Mouse (Mus musculus): ENCODE measurements at regions not wholly inside any gene's neighbourhood (a gene's known extent, or its start where the extent isn't known, plus 50 kb on each side); places are given as distances from the start of the nearest gene placed in this dataset.

DNA sequence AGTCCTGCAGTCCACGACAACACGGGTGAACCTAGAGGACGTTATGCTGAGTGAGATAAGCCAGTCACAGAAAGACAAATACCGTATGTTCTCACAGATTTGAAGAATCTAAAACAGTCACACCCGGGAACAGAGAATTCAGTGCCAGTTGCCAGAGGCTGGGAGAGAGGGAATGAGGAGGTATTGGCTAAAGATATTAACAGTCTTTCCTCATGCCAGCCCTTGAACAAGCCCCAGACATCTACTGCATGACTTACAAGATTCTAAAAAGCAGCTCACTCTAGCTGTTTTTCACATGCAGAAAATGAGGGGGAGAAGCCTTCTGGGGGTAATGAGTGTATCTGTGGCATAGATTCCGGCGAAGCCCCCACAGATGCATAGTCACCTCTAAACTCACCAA lies 60.5 kb upstream of the Rapgef5 start:
- TF ChIP-seq POLR2A (IDR thresholded peaks at IDR 0.05; ENCODE audit: low read depth, low read length) (no peak), CTCF (IDR thresholded peaks at IDR 0.05; ENCODE audit: extremely low read depth, insufficient read length, insufficient replicate concordance, low read depth, low read length) (no peak)
